Mouse (Mus musculus) thymus, postnatal 0 days (tissue): ENCODE measurements around the gene Prph2. TPM values are rescaled to one million over a fixed set of nuclear protein-coding genes. Genes with fewer than 3 reads are reported as not detected.

Experiments
- DNase-seq: peaks from one replicate; pipeline ENCODE4 v3.0.0-alpha.2; 2015; ENCODE audit warnings: low spot score
- polyA plus RNA-seq: library from polyadenylated mRNA; unstranded; fragments of >200 nt; fragmentation: Nextera tagmentation; extraction: Ambion mirVana; gene quantifications from 2 replicates; pipeline ENCODE4 v1.2.1, GENCODE M21; 2015

Gene Prph2
- polyA plus RNA-seq, 1 experiment from 2014 or later: not detected

DNA sequence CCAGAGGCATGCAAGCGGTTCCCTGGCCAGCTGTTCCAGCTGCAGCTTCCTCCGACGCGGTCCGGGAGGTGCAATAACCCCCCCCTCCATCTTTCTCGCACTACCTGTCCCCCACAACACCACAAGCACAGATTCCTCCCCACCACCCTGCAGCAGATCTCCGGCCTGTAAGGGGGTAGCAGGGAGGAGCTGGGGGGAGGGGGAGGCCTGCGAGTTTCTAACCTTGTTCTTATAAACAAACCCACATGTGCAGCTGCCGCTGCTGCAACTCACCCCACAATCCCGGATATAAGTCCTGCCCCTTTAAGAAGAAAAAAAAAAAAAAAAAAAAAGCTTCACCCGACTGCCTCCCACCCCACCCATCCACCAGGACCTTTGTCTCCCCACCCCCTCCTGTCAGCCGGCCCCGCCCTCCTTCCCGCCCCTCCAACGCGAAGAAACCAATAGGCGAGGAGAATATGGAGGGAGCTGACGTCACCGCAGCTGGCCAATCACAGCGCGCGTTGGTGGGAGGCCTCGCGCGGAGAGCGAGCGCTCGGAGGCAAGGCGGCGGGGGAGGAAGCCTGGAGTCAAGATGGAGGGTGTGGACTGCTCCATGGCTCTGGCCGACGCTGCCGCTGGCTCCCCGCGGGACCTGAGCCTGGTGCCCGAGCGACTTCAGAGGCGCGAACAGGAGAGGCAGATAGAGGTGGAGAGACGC lies 20.0 kb upstream of the Prph2 start, which contains the start of gene Tbcc:
Gene Tbcc (plus strand): TSS at position 569 of the 700 bp plus-strand sequence.
- peak; percentile 99 for DNase-seq

- peak; percentile 62 for DNase-seq
Measured at GRCm38 (mm10) chr17:46890843-46891594, 19.2 kb upstream of the Prph2 start.

- DNase-seq: no peak
Measured at GRCm38 (mm10) chr17:46895426-46895825, 14.8 kb upstream of the Prph2 start.

- no peak for DNase-seq
Measured at GRCm38 (mm10) chr17:46897221-46897950, 12.9 kb upstream of the Prph2 start.

DNA sequence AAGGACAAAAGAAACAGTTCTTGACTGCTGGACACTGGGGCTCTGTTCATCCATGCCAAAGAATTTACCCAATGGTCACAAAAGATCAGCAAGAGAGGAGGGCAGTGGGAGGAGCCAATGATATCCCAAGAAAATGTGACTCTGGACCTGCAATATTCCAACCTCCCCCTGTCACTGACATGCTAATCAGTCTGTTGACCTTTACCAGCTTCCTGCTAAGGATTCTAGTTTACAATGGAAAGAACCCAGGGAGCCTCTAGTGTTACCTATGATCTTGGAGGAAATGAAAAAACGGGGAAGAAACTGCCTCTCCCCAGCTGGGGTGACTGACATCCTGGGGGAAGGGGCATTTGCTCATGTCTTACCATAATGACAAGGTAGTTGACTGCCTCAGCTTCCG lies 9.3 kb upstream of the Prph2 start:
- no peak for DNase-seq

DNA sequence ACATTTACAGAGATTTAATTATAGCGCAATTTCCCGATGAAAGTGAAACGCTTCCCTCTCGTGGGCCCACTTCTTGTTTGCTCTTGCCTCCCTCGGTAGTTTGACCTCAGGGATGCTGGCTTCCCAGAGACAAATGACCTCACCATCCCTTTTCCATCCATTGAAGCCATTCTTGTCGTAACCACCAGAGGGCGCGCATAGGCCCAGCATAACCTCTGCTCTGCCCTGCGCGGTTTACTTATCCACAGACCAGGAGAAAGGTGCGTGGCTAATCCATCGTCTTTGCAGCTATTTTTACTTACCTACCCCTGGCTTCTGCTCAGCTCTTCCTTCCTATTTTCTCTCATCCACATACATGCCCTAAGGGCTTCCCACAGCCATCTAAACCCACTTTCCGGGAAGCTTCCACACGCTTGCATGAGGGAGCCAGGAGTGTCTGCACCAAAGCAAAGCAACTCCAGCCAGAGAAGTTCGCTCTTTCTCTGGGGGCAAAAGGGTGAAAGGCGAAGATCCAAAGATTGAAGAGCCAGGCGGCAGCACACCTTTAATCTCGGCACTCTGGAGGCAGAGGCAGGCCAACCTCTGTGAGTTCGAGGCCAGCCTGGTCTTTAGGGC lies 6.3 kb upstream of the Prph2 start:
- peak; percentile 72 for DNase-seq

- DNase-seq: no peak
Measured at GRCm38 (mm10) chr17:46912331-46912730, 2.1 kb downstream of the Prph2 start.

- no peak for DNase-seq
Measured at GRCm38 (mm10) chr17:46915129-46915528, 4.9 kb downstream of the Prph2 start.

DNA sequence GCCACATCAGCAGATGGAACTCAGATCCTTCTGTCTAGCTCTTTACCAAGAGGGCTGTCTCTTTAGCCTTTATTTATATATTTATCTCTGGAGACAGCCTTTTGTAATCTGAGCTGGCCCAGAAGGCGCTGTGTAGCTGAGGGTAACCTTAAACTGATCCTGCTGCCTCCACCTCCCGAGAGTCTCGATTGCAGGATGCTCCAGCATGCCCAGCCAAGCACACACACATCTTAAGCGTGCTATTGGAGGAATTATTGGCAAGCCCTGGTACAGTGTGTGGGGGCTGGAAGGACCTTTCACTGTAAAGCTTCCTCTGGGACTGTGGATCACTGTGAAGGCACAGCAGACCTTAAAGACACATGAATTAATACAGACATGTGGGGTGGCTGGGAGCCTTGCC lies 8.7 kb downstream of the Prph2 start:
- DNase-seq: no peak

GRCm38 (mm10) chr17:46920855-46921254 lies 10.6 kb downstream of the Prph2 start:
- DNase-seq: no peak

- DNase-seq: no peak
Measured at GRCm38 (mm10) chr17:46926192-46926591, 15.9 kb downstream of the Prph2 start.

DNA sequence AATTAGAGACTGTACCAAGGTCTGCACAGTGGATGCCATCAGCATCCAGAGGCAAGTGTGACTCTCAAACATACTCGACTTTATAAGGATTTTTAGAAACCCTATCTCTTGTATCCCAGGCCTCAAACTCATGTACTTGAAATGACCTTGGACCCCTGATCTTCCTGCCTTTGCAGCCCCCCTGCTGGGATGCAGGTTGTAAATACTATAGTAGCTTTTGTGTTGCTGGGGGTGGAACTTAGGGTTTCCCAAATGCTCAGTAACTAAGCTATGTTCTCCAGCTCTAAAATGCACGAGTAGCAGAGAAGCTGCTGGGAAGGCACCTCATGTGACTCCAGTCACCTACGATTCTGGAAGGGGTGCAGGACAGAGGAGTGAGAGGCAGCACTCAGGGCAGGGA lies 16.7 kb downstream of the Prph2 start:
- DNase-seq: no peak

GRCm38 (mm10) chr17:46927781-46928180 lies 17.5 kb downstream of the Prph2 start:
- no peak for DNase-seq

- no peak for DNase-seq
Measured at GRCm38 (mm10) chr17:46929277-46929676, 19.0 kb downstream of the Prph2 start.

- no peak for DNase-seq
Measured at GRCm38 (mm10) chr17:46929897-46930296, 19.6 kb downstream of the Prph2 start.

- no peak for DNase-seq
Measured at GRCm38 (mm10) chr17:46932961-46933360, 22.7 kb downstream of the Prph2 start.

DNA sequence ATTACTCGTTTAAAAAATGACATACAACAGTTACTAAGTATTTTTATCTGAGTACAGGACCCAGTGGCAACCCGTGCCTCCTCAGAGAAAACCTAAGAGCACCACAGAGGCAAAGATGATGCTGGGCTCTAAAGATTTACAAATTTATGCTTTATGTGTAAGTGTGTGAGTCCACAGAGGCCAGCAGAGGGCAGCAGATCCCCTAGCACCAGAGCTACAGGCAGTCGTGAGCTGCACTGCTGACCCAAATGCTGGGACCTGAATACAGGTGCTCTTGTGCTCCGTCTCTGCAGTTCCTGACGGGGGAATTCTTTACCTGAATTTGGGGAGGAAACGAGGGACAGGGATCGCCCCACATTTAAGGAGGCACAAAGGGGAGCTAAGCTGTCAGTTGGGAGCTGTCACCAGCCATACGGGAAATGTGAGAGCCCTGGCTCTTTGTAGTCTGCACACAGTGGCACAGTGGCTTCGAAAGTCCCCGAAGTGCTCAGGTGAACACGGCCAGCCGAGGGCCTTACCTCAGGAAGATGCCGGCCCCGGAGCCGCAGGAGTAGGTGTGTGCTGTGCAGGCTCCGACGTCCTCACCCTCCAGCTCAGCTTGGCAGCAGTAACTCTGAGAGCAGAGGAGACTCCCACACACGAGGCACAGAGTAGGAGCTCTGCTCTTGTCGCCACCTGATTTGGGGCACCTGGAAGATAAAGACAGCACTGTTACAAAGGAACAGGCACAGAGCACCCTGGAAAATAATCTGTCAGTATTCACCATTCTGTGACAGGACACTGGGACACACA lies 23.5 kb downstream of the Prph2 start:
- peak; percentile 58 for DNase-seq

DNA sequence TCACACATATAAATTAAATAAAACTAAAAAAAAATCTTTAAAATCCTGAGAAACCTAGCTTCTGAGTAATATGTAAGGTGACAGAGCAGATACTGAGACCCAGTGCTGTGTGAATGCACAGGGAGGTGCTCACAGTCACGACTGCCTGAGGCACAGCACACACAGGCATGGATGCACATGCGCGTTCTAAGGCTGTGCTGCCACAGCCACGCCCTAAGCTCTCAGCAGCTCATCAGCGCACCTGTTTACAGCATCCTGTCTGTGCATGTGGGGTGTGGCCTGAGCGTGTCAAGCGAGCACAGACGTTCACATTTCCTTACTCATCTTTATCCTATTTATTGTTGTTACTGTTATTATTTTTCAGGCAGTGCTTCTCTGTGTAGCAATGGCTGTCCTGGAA lies 30.2 kb downstream of the Prph2 start:
- DNase-seq: no peak

GRCm38 (mm10) chr17:46942421-46942820 lies 32.2 kb downstream of the Prph2 start:
- DNase-seq: no peak

DNA sequence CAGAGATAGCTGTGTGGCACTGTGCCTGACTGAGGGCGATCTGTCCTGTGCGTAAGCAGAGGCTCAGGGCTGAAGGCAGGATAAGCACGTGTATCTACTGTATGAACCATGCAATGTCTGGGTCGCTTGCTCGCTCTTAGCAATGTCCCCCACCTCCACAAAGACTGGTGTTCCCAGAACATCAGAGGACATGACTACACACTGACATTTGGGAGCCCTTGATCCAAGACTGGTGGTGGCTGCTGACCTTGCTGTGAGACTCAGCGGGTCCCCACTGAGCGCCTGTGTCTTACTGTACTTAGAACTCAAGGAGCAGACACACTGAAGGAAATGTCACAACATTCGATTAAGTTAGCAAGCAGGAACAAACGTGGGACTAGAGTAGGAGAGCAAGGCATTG lies 36.0 kb downstream of the Prph2 start:
- no peak for DNase-seq

DNA sequence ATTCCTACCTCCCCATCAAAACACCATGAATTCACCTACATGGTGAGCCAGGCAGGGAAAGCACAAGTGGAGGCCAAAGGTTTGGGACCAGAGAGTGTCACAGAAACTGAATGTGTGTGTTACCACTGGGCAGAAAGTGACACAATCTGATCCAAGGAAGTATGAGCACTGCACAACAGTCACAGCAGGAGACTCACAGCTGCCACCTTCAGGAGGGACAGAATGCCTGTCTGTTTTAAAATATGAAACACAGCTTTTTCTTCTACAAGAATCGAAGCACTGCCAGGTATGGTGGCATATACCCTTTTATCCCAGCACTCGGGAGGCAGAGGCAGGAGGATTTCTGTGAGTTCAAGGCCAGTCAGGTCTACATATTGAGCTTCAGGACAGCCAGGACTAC lies 47.8 kb downstream of the Prph2 start:
- DNase-seq: no peak
